Mouse (Mus musculus): ENCODE results near the gene Dld. TPM values are rescaled to one million over a fixed set of nuclear protein-coding genes. Genes with fewer than 3 reads are reported as not detected.

Gene Dld
- total and polyA plus RNA-seq, 3 experiments, result 61.2 to 109 (median 79.8) TPM

DNA sequence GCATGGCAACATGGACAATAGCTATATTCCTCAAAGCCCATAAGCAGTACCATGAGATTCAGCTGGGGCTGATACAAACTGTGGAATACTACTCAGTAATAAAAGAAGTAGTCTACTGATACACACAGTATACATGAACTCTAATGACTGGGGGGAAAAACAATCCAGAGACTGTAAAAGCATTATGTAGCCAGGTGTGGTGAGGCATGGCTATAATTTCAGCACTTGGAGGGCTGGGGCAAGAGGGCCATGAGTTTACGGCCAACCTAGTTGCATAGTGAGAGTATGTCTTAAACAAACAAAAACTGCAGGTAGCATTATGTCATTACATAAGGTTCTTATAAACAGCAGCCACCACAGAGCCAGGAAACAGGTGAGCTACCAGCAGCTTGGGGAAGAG lies 49.6 kb upstream of the Dld start:
- H3K9me3 ChIP-seq (replicated peaks; ENCODE audit: low read length), result no peaks in the 10 kb centered on the region
- in situ Hi-C loops (cut with MboI; ENCODE audit: low pct_ligation_motif_present, low pct_unique_long_range_greater_than_20kb, low sequenced_read_pairs) (no loop called here), dilution Hi-C loops (cut with MboI; ENCODE audit: extremely low pct_ligation_motif_present, extremely low pct_unique_long_range_greater_than_20kb, low sequenced_read_pairs) (no loop called here)
- no peak overlapping the region for H3K9ac ChIP-seq (ENCODE audit: insufficient read depth, low read depth)
- H3K79me2 ChIP-seq (replicated peaks; ENCODE audit: control insufficient read depth, extremely low read depth, insufficient read depth, poor library complexity, severe bottlenecking), result no peaks in the 10 kb centered on the region
- TF ChIP-seq MAFK (IDR thresholded peaks at IDR 0.05; ENCODE audit: insufficient replicate concordance, low read length) (no peak), TBP (conservative IDR thresholded peaks at IDR 0.05; ENCODE audit: low read depth, low read length) (no peak), EP300 (IDR thresholded peaks at IDR 0.05; ENCODE audit: low read length) (no peak), MAZ (IDR thresholded peaks at IDR 0.05; ENCODE audit: low read depth, low read length) (no peak), SIN3A (IDR thresholded peaks at IDR 0.05; ENCODE audit: low read length) (no peak), KAT2A (IDR thresholded peaks at IDR 0.05; ENCODE audit: insufficient replicate concordance, low read length) (no peak), MYC (IDR thresholded peaks at IDR 0.05; ENCODE audit: low read depth, low read length) (no peak), MEF2A (IDR thresholded peaks at IDR 0.05; ENCODE audit: borderline replicate concordance, low read depth, low read length) (no peak), POLR2A (IDR thresholded peaks at IDR 0.05; ENCODE audit: low read depth, low read length) (no peak), JUN (IDR thresholded peaks at IDR 0.05; ENCODE audit: insufficient read depth, low read depth, low read length) (no peak), USF2 (conservative IDR thresholded peaks at IDR 0.05; ENCODE audit: low read depth, low read length) (no peak), UBTF (IDR thresholded peaks at IDR 0.05; ENCODE audit: low read depth, low read length) (no peak), CTCF (conservative IDR thresholded peaks at IDR 0.05 in 1 of 2, IDR thresholded peaks at IDR 0.05 in 1 of 2; ENCODE audit: low read depth in 2 of 2, low read length in 2 of 2) (no peak), BHLHE40 (IDR thresholded peaks at IDR 0.05; ENCODE audit: low read depth, low read length) (no peak), CHD1 (IDR thresholded peaks at IDR 0.05; ENCODE audit: low read depth, low read length) (no peak), TCF12 (IDR thresholded peaks at IDR 0.05; ENCODE audit: low read depth, low read length) (no peak)
- no peak overlapping the region for H3K4me2 ChIP-seq (ENCODE audit: insufficient read depth, low read depth, poor library complexity, severe bottlenecking)
- DNase-seq (ENCODE audit: extremely low read depth), result no peak
- H3K4me1 ChIP-seq (ENCODE audit: control insufficient read depth in 1 of 2, insufficient read depth in 2 of 2), result no peaks in the 10 kb centered on the region
- no peak overlapping the region for H3K4me3 ChIP-seq (replicated peaks in 1 of 3; ENCODE audit: low read depth in 2 of 3, low read length in 2 of 3, poor library complexity in 1 of 3)
- no peak overlapping the region for H3K27ac ChIP-seq (ENCODE audit: insufficient read depth, low read depth)
- no peaks in the 10 kb centered on the region for H3K27me3 ChIP-seq (replicated peaks)
- no peaks in the 10 kb centered on the region for H3K36me3 ChIP-seq (replicated peaks in 1 of 2; ENCODE audit: control insufficient read depth in 1 of 2, insufficient read depth in 1 of 2, low read length in 1 of 2)

DNA sequence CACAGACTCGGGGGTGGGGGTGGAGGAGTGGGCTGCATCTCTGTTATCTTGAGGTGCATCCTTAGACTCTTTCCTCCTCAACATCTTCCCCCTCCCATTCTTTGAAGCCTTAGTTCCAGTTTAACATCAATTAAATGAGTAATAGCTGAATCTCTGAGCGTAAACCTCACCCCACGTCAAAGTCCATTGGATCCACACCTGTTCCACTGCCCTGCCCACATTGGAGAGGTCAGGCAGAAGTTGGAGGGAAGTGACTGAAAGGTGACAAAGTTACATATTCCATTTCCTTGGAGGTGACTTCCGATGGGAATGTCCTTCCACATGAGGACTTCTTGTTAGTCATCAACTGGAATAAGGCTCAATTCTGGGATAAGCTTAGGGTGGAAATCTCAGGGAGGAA lies 46.5 kb upstream of the Dld start:
- TF ChIP-seq MYC (IDR thresholded peaks at IDR 0.05; ENCODE audit: low read depth, low read length) (no peak), SIN3A (IDR thresholded peaks at IDR 0.05; ENCODE audit: low read length) (no peak), SMC3 (IDR thresholded peaks at IDR 0.05; ENCODE audit: low read depth, low read length) (no peak), MAFK (IDR thresholded peaks at IDR 0.05; ENCODE audit: insufficient replicate concordance, low read length) (no peak), MEF2A (IDR thresholded peaks at IDR 0.05; ENCODE audit: borderline replicate concordance, low read depth, low read length) (no peak)
- in situ Hi-C loops (cut with MboI; ENCODE audit: low pct_ligation_motif_present, low pct_unique_long_range_greater_than_20kb, low sequenced_read_pairs), result no loop called here

More for the DNA sequence above, 46.5 kb upstream of the Dld start:
- H3K27me3 ChIP-seq (replicated peaks), result no peaks in the 10 kb centered on the region
- H3K36me3 ChIP-seq (replicated peaks in 1 of 2; ENCODE audit: control insufficient read depth in 1 of 2, insufficient read depth in 1 of 2, low read length in 1 of 2), result no peaks in the 10 kb centered on the region
- H3K4me2 ChIP-seq (ENCODE audit: insufficient read depth, low read depth, poor library complexity, severe bottlenecking), result no peak overlapping the region
- no peak for DNase-seq (ENCODE audit: extremely low read depth)
- dilution Hi-C loops (cut with MboI; ENCODE audit: extremely low pct_ligation_motif_present, extremely low pct_unique_long_range_greater_than_20kb, low sequenced_read_pairs), result no loop called here
- H3K79me2 ChIP-seq (replicated peaks; ENCODE audit: control insufficient read depth, extremely low read depth, insufficient read depth, poor library complexity, severe bottlenecking), result no peaks in the 10 kb centered on the region
- no peak overlapping the region for H3K27ac ChIP-seq (ENCODE audit: insufficient read depth, low read depth)
- no peak overlapping the region for H3K4me3 ChIP-seq (replicated peaks in 1 of 3; ENCODE audit: low read depth in 2 of 3, low read length in 2 of 3, poor library complexity in 1 of 3)
- H3K9me3 ChIP-seq (replicated peaks; ENCODE audit: low read length), result no peaks in the 10 kb centered on the region
- H3K9ac ChIP-seq (ENCODE audit: insufficient read depth, low read depth), result no peak overlapping the region
- no peaks in the 10 kb centered on the region for H3K4me1 ChIP-seq (ENCODE audit: control insufficient read depth in 1 of 2, insufficient read depth in 2 of 2)

Data from CH12.LX (cell line).